Mouse (Mus musculus): ENCODE data around the gene Pgghg. TPM values are rescaled to one million over a fixed set of nuclear protein-coding genes. Genes with fewer than 3 reads are reported as not detected.

Pgghg gene
- polyA plus RNA-seq, 1 experiment from 2014 or later = 8.2 TPM

DNA sequence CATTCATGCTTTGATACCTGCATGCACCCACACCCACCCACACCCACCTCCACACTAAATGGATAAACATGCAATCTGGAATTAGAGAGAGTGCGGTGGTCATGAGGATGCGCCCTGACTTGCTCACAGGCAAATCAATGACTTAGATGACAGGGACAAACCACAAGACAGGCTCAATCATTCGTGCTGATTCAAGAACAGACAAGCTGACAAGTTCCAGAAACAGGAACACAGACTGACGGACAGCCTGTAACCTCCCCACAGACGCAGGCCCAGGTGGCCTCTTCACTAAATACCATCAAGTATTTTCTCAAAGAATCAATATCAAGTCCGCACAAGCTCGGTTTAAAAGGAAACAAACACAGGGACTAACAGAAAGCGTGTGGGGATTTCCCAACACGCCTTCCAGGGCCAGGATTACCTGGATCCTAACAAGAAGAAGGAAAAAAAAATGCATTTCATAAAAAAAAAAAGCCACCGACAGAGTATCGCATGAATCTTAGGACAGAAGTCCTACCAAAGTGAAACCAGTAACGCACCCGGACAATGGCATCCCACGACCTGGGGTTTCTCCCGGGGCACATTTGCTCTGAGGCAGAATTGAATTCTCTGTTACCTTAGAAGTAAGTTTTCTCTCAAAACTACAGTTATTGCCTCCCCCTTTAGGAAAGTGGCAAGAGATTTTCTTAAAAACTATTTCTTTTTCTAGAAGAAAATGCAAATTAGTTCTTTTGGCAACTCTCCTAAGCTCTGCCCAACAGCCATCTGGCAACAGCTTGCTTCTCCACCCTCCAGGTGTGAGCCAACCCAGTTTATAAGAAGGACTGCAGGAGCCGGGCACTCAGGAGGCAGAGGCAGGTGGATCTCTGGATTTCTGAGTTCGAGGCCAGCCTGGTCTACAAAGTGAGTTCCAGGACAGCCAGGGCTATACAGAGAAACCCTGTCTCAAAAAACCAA lies 46.3 kb downstream of the Pgghg start:
- no peaks in the 10 kb centered on the region for H3K9me3 ChIP-seq
- H3K36me3 ChIP-seq = no peaks in the 10 kb centered on the region
- H3K4me3 ChIP-seq = no peak overlapping the region
- no peak overlapping the region for H3K4me2 ChIP-seq
- WGBS = 90% methylated on average over 17 of the region's 17 CpGs
- H3K27ac ChIP-seq (replicated peaks) = no peak overlapping the region
- H3K27me3 ChIP-seq = no peaks in the 10 kb centered on the region
- no peak overlapping the region for H3K9ac ChIP-seq
- no peak for ATAC-seq (ENCODE audit: low read depth)
- no peaks in the 10 kb centered on the region for H3K4me1 ChIP-seq (replicated peaks)

GRCm38 (mm10) chr7:140989022-140989421 lies 47.8 kb downstream of the Pgghg start:
- no peaks in the 10 kb centered on the region for H3K4me1 ChIP-seq (replicated peaks)
- H3K9ac ChIP-seq = no peak overlapping the region
- no peak overlapping the region for H3K27ac ChIP-seq (replicated peaks)
- WGBS = 78% methylated on average over 4 of the region's 4 CpGs
- no peak overlapping the region for H3K4me2 ChIP-seq
- no peaks in the 10 kb centered on the region for H3K9me3 ChIP-seq
- no peaks in the 10 kb centered on the region for H3K36me3 ChIP-seq
- ATAC-seq (ENCODE audit: low read depth) = no peak
- H3K27me3 ChIP-seq = no peaks in the 10 kb centered on the region
- H3K4me3 ChIP-seq = no peak overlapping the region

GRCm38 (mm10) chr7:140990185-140990584 lies 49.0 kb downstream of the Pgghg start:
- no peak for ATAC-seq (ENCODE audit: low read depth)
- Histone ChIP-seq H3K36me3 (no peaks in the 10 kb centered on the region), H3K4me2 (no peak overlapping the region), H3K4me1 (replicated peaks) (no peaks in the 10 kb centered on the region), H3K27me3 (no peaks in the 10 kb centered on the region), H3K4me3 (no peak overlapping the region), H3K9ac (no peak overlapping the region), H3K27ac (replicated peaks) (no peak overlapping the region), H3K9me3 (no peaks in the 10 kb centered on the region)
- WGBS = 79% methylated on average over 6 of the region's 6 CpGs

GRCm38 (mm10) chr7:140990622-140991021 lies 49.4 kb downstream of the Pgghg start:
- H3K36me3 ChIP-seq = no peaks in the 10 kb centered on the region
- H3K4me1 ChIP-seq (replicated peaks) = no peaks in the 10 kb centered on the region
- H3K9ac ChIP-seq = no peak overlapping the region
- no peak overlapping the region for H3K4me3 ChIP-seq
- no peaks in the 10 kb centered on the region for H3K9me3 ChIP-seq
- H3K27ac ChIP-seq (replicated peaks) = no peak overlapping the region
- 81% methylated on average over 5 of the region's 5 CpGs for WGBS
- no peak overlapping the region for H3K4me2 ChIP-seq
- no peak for ATAC-seq (ENCODE audit: low read depth)
- no peaks in the 10 kb centered on the region for H3K27me3 ChIP-seq

- ATAC-seq (ENCODE audit: low read depth) = no peak
Observed at GRCm38 (mm10) chr7:140991117-140991689, 50.0 kb downstream of the Pgghg start.

More at GRCm38 (mm10) chr7:140991117-140991689, 50.0 kb downstream of the Pgghg start:
- Histone ChIP-seq H3K9ac (no peak overlapping the region), H3K27me3 (no peaks in the 10 kb centered on the region), H3K27ac (replicated peaks) (no peak overlapping the region), H3K4me3 (no peak overlapping the region), H3K4me1 (replicated peaks) (no peaks in the 10 kb centered on the region), H3K9me3 (no peaks in the 10 kb centered on the region), H3K36me3 (no peaks in the 10 kb centered on the region), H3K4me2 (no peak overlapping the region)
- WGBS = 84% methylated on average over 14 of the region's 14 CpGs

Other genes starting within 250 kb of the Pgghg start
- gene Olfr541, start 244.1 kb upstream of the Pgghg start, polyA plus RNA-seq (2015; fragmentation: Nextera tagmentation; extraction: Ambion mirVana) = not detected in 2 replicates
- not detected in 2 replicates for gene Cyp2e1, start 177.7 kb upstream of the Pgghg start, polyA plus RNA-seq (2015; fragmentation: Nextera tagmentation; extraction: Ambion mirVana)
- 0.13 and 0.41 TPM in 2 replicates for gene Syce1, start 153.5 kb upstream of the Pgghg start, polyA plus RNA-seq (2015; fragmentation: Nextera tagmentation; extraction: Ambion mirVana)
- gene Zfp941, start 119.2 kb upstream of the Pgghg start, polyA plus RNA-seq (2015; fragmentation: Nextera tagmentation; extraction: Ambion mirVana) = 21.5 and 24.8 TPM in 2 replicates
- not detected in 2 replicates for gene Urah, start 106.4 kb upstream of the Pgghg start, polyA plus RNA-seq (2015; fragmentation: Nextera tagmentation; extraction: Ambion mirVana)
- not detected in 2 replicates for gene Scgb1c1, start 95.8 kb upstream of the Pgghg start, polyA plus RNA-seq (2015; fragmentation: Nextera tagmentation; extraction: Ambion mirVana)
- not detected in 2 replicates for gene Odf3, start 93.6 kb upstream of the Pgghg start, polyA plus RNA-seq (2015; fragmentation: Nextera tagmentation; extraction: Ambion mirVana)
- gene Gm45785, start 85.1 kb upstream of the Pgghg start, polyA plus RNA-seq (2015; fragmentation: Nextera tagmentation; extraction: Ambion mirVana) = 1.4 TPM in 1 of 2 replicates, not detected in the other
- 99.1 and 107 TPM in 2 replicates for gene Ric8a, start 84.4 kb upstream of the Pgghg start, polyA plus RNA-seq (2015; fragmentation: Nextera tagmentation; extraction: Ambion mirVana)
- 42.4 and 48.1 TPM in 2 replicates for gene Bet1l, start 83.8 kb upstream of the Pgghg start, polyA plus RNA-seq (2015; fragmentation: Nextera tagmentation; extraction: Ambion mirVana)
- 258 and 283 TPM in 2 replicates for gene Psmd13, start 59.4 kb upstream of the Pgghg start, polyA plus RNA-seq (2015; fragmentation: Nextera tagmentation; extraction: Ambion mirVana)
- 42.3 and 46.8 TPM in 2 replicates for gene Sirt3, start 59.1 kb upstream of the Pgghg start, polyA plus RNA-seq (2015; fragmentation: Nextera tagmentation; extraction: Ambion mirVana)
- 0.91 TPM in 1 of 2 replicates, not detected in the other for gene Cox8b, start 40.9 kb upstream of the Pgghg start, polyA plus RNA-seq (2015; fragmentation: Nextera tagmentation; extraction: Ambion mirVana)
- gene Nlrp6, start 20.5 kb upstream of the Pgghg start, polyA plus RNA-seq (2015; fragmentation: Nextera tagmentation; extraction: Ambion mirVana) = 0.10 and 0.18 TPM in 2 replicates
- gene Ifitm5, start 8.9 kb downstream of the Pgghg start, polyA plus RNA-seq (2015; fragmentation: Nextera tagmentation; extraction: Ambion mirVana) = 1.4 and 2.1 TPM in 2 replicates
- not detected in 2 replicates for gene Gm45717, start 14.5 kb downstream of the Pgghg start, polyA plus RNA-seq (2015; fragmentation: Nextera tagmentation; extraction: Ambion mirVana)
- gene Ifitm2, start 14.6 kb downstream of the Pgghg start, polyA plus RNA-seq (2015; fragmentation: Nextera tagmentation; extraction: Ambion mirVana) = 271 and 311 TPM in 2 replicates
- gene Ifitm1, start 25.8 kb downstream of the Pgghg start, polyA plus RNA-seq (2015; fragmentation: Nextera tagmentation; extraction: Ambion mirVana) = 20.3 and 26.7 TPM in 2 replicates
- gene Ifitm3, start 69.4 kb downstream of the Pgghg start, polyA plus RNA-seq (2015; fragmentation: Nextera tagmentation; extraction: Ambion mirVana) = 35.9 and 40.0 TPM in 2 replicates
- gene Ifitm6, start 76.5 kb downstream of the Pgghg start, polyA plus RNA-seq (2015; fragmentation: Nextera tagmentation; extraction: Ambion mirVana) = 0.63 and 0.81 TPM in 2 replicates
- gene Gm17387, start 87.7 kb downstream of the Pgghg start, polyA plus RNA-seq (2015; fragmentation: Nextera tagmentation; extraction: Ambion mirVana) = not detected in 2 replicates
- gene B4galnt4, start 119.7 kb downstream of the Pgghg start, polyA plus RNA-seq (2015; fragmentation: Nextera tagmentation; extraction: Ambion mirVana) = 39.2 and 41.0 TPM in 2 replicates
- 0.38 and 1.2 TPM in 2 replicates for gene Pkp3, start 136.8 kb downstream of the Pgghg start, polyA plus RNA-seq (2015; fragmentation: Nextera tagmentation; extraction: Ambion mirVana)
- 1.5 and 3.5 TPM in 2 replicates for gene Sigirr, start 159.2 kb downstream of the Pgghg start, polyA plus RNA-seq (2015; fragmentation: Nextera tagmentation; extraction: Ambion mirVana)
- gene Ano9, start 176.4 kb downstream of the Pgghg start, polyA plus RNA-seq (2015; fragmentation: Nextera tagmentation; extraction: Ambion mirVana) = 0.27 TPM in 1 of 2 replicates, not detected in the other
- gene Ptdss2, start 181.0 kb downstream of the Pgghg start, polyA plus RNA-seq (2015; fragmentation: Nextera tagmentation; extraction: Ambion mirVana) = 63.5 and 77.7 TPM in 2 replicates
- 52.4 and 57.5 TPM in 2 replicates for gene Rnh1, start 231.5 kb downstream of the Pgghg start, polyA plus RNA-seq (2015; fragmentation: Nextera tagmentation; extraction: Ambion mirVana)